Mouse (Mus musculus): ENCODE results near the gene Flii.

GRCm38 (mm10) chr11:60766969-60767368, 39.9 kb upstream of the Flii start:
- no peak for TF ChIP-seq GATA1 (IDR thresholded peaks at IDR 0.05; ENCODE audit: borderline replicate concordance, low read length)
- no peak for TF ChIP-seq FLI1 (IDR thresholded peaks at IDR 0.05; ENCODE audit: low read length)

All from megakaryocyte, embryonic 14.5 days (primary cell).